Mouse (Mus musculus) spleen, adult 2 months (tissue): ENCODE data around the gene Mfsd4b3. TPM values are rescaled to one million over a fixed set of nuclear protein-coding genes. Genes with fewer than 3 reads are reported as not detected.
"Not testable (repeated sequence)": the region's sequence is repeated elsewhere in the genome, so short reads cannot be mapped to it uniquely, and the experiment has no call there.

Experiments
- DNase-seq, 2 experiments: peaks; one replicate each; pipeline versions ENCODE4 v3.0.0 to v3.0.0-alpha.2; 2012 to 2021; ENCODE audit warnings: low spot score in 2 of 2, low read depth in 1 of 2
- H3K27ac ChIP-seq: fragments of 200-500 bp; 2 replicates; pipeline ENCODE4 v1.5.1; 2012; ENCODE audit warnings: low read length, inconsistent platforms; ENCODE audit not compliant: insufficient read depth
- H3K27me3 ChIP-seq: fragments of 200-500 bp; 2 replicates; pipeline ENCODE4 v1.6.1; 2012; ENCODE audit warnings: mild to moderate bottlenecking, moderate library complexity, low read length, inconsistent platforms; ENCODE audit not compliant: control insufficient read depth, insufficient read depth
- H3K36me3 ChIP-seq: fragments of 200-500 bp; 2 replicates; pipeline ENCODE4 v1.6.1; 2012; ENCODE audit warnings: mild to moderate bottlenecking, low read length, inconsistent platforms; ENCODE audit not compliant: control insufficient read depth, insufficient read depth
- H3K4me1 ChIP-seq: fragments of 200-500 bp; 2 replicates; pipeline ENCODE4 v1.6.1; 2011; ENCODE audit warnings: inconsistent platforms; ENCODE audit not compliant: control insufficient read depth, insufficient read depth, insufficient read length
- H3K4me3 ChIP-seq: fragments of 200-500 bp; 2 replicates; pipeline ENCODE4 v1.5.1; 2011; ENCODE audit warnings: mild to moderate bottlenecking, inconsistent platforms; ENCODE audit not compliant: insufficient read depth, insufficient read length; ENCODE audit errors: extremely low read depth
- CTCF ChIP-seq: fragments of 200-500 bp; IDR thresholded peaks from 2 replicates; pipeline ENCODE4 v1.5.1; 2011; ENCODE audit warnings: mild to moderate bottlenecking, inconsistent platforms; ENCODE audit not compliant: insufficient read depth, insufficient read length, insufficient replicate concordance; ENCODE audit errors: extremely low read depth
- POLR2A ChIP-seq: fragments of 200-500 bp; IDR thresholded peaks from 2 replicates; pipeline ENCODE4 v1.6.1; 2011; ENCODE audit warnings: low read depth, low read length, inconsistent platforms
- WGBS: fragments of 180-500 bp; shearing (Covaris S2); methylation state at CpG from one replicate; pipeline ENCODE4 v1.1.7; 2018; 5-methylcytosine and 5-hydroxymethylcytosine counted together
- polyA plus RNA-seq: library from polyadenylated mRNA; depleted of rRNA; stranded (reverse); fragments of >200 nt; gene quantifications from 2 replicates; pipeline ENCODE4 v1.2.3, GENCODE M21; 2012

Gene Mfsd4b3
- polyA plus RNA-seq, 1 experiment, result 0.05 TPM

GRCm38 (mm10) chr10:39961906-39962305 lies 2.0 kb upstream of the Mfsd4b3 start:
- Histone ChIP-seq H3K4me3 (no peak overlapping the region), H3K27me3 (no peaks in the 10 kb centered on the region; the same call in 1 of the 2 replicates), H3K36me3 (no peaks in the 10 kb centered on the region), H3K4me1 (peaks cover 2% of the 10 kb centered on the region; the same call in 1 of the 2 replicates), H3K27ac (no peak overlapping the region)
- no peak for TF ChIP-seq POLR2A
- no peak for TF ChIP-seq CTCF
- DNase-seq, result no peak
- 20% methylated on average over 1 of the region's 1 CpGs for WGBS

- H3K27ac ChIP-seq, result no peak overlapping the region
- H3K36me3 ChIP-seq, result no peaks in the 10 kb centered on the region
- 48% methylated on average over 11 of the region's 11 CpGs for WGBS
- H3K4me3 ChIP-seq, result no peak overlapping the region
- H3K4me1 ChIP-seq, result peaks cover 2% of the 10 kb centered on the region; the same call in 1 of the 2 replicates
- H3K27me3 ChIP-seq, result no peaks in the 10 kb centered on the region; the same call in 1 of the 2 replicates
- TF ChIP-seq CTCF (no peak), POLR2A (no peak)
- no peak for DNase-seq
Observed at GRCm38 (mm10) chr10:39960441-39960822, 479 bp upstream of the Mfsd4b3 start.

GRCm38 (mm10) chr10:39958266-39958665 lies 1.7 kb downstream of the Mfsd4b3 start:
- no peak overlapping the region for H3K27ac ChIP-seq
- DNase-seq, result no peak
- TF ChIP-seq POLR2A (no peak), CTCF (no peak)
- H3K4me3 ChIP-seq, result no peak overlapping the region
- H3K27me3 ChIP-seq, result no peaks in the 10 kb centered on the region; the same call in 1 of the 2 replicates
- 31% methylated on average over 4 of the region's 4 CpGs for WGBS
- no peaks in the 10 kb centered on the region for H3K36me3 ChIP-seq
- H3K4me1 ChIP-seq, result peaks cover 2% of the 10 kb centered on the region; the same call in 1 of the 2 replicates

GRCm38 (mm10) chr10:39956340-39956878 lies 3.5 kb downstream of the Mfsd4b3 start:
- Histone ChIP-seq H3K4me1 (peaks cover 2% of the 10 kb centered on the region; the same call in 1 of the 2 replicates), H3K36me3 (no peaks in the 10 kb centered on the region), H3K4me3 (no peak overlapping the region), H3K27me3 (no peaks in the 10 kb centered on the region; the same call in 1 of the 2 replicates), H3K27ac (no peak overlapping the region)
- TF ChIP-seq CTCF, result no peak
- no peak for DNase-seq
- 60% methylated on average over 2 of the region's 2 CpGs for WGBS

- no peaks in the 10 kb centered on the region; the same call in 1 of the 2 replicates for H3K27me3 ChIP-seq
- WGBS, result 83% methylated on average over 2 of the region's 2 CpGs
- no peak overlapping the region for H3K4me3 ChIP-seq
- H3K4me1 ChIP-seq, result peaks cover 2% of the 10 kb centered on the region; the same call in 1 of the 2 replicates
- no peaks in the 10 kb centered on the region for H3K36me3 ChIP-seq
- no peak for DNase-seq
- no peak overlapping the region for H3K27ac ChIP-seq
- no peak for TF ChIP-seq POLR2A
- TF ChIP-seq CTCF, result no peak
Observed at GRCm38 (mm10) chr10:39955163-39955562, 4.8 kb downstream of the Mfsd4b3 start.

DNA sequence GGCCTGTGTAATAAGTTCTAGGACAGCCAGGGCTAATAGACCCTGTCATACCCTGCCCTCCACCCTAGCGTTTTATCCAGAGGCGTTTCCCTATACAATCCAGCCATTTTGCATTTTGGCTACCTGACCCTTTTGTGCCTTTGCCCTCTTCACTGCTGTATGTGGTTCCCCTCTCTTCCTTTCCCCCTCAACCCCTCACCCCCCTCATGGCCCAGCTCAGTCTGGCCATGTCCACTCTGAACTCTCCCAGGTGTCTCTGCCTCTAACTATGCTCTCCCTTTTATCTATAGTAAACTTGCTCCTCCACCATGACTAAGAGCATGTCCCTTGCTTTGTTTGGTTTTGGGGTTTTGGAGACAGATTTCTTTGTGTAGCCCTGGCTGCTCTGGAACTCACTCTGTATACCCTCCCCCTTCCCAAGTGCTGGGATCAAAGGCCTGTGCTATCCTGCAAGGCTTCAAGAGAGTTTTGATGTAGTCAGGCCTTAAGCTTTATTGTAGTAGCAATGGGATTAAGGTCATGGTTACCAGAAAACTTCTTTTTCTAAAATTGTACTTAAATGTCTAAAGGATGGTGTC lies 10.5 kb downstream of the Mfsd4b3 start:
- H3K36me3 ChIP-seq, result no peaks in the 10 kb centered on the region
- no peaks in the 10 kb centered on the region for H3K4me1 ChIP-seq
- DNase-seq, result no peak
- TF ChIP-seq POLR2A (no peak), CTCF (no peak)
- WGBS, result 91% methylated on average over 2 of the region's 2 CpGs
- no peak overlapping the region for H3K27ac ChIP-seq
- H3K27me3 ChIP-seq, result no peaks in the 10 kb centered on the region
- H3K4me3 ChIP-seq, result no peak overlapping the region

DNA sequence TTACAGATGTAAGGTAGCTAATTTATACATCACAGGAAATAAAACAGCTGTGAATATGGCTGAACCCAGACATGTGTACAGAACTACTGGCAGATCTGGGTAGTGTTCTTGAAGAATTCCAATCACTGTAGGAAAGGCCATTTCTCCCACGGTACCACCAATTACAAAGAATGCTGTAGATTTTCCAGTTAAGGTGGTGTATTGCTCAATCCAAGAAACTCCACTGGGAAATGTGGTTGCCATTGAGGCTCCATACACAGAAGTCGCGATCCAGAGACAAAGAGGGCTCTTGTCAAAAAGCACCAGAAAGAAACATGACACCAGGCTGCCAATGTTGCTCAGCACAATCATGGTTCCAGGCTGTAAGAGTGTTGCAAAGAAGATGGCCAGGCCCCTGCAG lies 12.8 kb downstream of the Mfsd4b3 start:
- H3K4me1 ChIP-seq, H3K27me3 ChIP-seq, H3K36me3 ChIP-seq, H3K27ac ChIP-seq, DNase-seq, H3K4me3 ChIP-seq: not testable (repeated sequence)
- 92% methylated on average over 3 of the region's 3 CpGs for WGBS
